Mouse (Mus musculus) CD4-positive naive resting alpha-beta T cell, adult 76 days (primary cell): ENCODE measurements around the gene Mill2. TPM values are rescaled to one million over a fixed set of nuclear protein-coding genes. Genes with fewer than 3 reads are reported as not detected.

Source experiments
- total RNA-seq: library from RNA; stranded (reverse); gene quantifications from one replicate; pipeline ENCODE4 v1.2.4, GENCODE M21; 2023

Mill2 gene
- not detected for total RNA-seq

DNA sequence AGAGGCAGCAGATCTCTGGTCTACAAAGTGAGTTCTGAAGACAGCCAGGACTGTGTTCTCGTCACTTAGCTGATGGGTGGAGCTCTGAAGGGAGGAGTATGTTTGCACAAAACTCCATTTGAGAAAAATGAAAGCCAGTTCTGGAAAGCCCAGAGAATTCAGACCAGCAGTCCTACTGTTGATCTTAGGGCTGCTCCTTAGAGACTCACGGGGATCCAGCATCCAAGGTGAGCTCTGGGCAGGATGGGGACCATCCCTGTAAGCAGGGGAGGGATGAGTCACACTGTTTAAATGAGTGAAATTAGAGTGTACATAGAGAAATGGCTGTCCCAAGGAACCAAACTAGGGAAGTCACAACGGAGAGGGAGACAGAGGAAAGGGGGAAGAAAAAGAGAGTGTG lies at the start of gene Mill2:
TSS of gene Mill2 (plus strand) at position 102 of the 400 bp plus-strand sequence.

DNA sequence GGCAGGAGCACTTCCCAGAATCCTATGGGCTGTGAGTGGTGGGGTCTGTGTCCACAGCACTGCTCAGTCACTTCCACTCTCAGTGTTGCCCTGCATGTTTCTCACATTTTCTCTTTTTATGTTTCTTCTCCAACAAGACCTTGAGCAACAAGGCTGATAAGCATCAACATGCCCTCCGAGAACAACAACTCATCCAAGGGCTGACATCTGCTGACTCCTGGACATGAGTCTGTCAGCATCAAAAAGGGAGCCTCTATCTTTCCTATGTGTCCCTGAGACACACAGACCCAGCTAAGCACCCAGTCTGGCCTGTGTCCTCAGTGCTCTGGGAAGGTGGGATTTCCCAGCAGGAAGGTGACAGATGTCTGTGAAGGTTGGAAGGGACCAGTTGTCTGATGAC lies 41.3 kb upstream of the Mill2 start, which contains the start of gene Psg19:
TSS of gene Psg19 (minus strand) at position 101 of the 400 bp plus-strand sequence.

GRCm38 (mm10) chr7:18821507-18821906 lies 18.3 kb upstream of the Mill2 start, which contains the start of gene Psg17:
Gene Psg17, minus strand, starts transcription at chr7:18821607.

DNA sequence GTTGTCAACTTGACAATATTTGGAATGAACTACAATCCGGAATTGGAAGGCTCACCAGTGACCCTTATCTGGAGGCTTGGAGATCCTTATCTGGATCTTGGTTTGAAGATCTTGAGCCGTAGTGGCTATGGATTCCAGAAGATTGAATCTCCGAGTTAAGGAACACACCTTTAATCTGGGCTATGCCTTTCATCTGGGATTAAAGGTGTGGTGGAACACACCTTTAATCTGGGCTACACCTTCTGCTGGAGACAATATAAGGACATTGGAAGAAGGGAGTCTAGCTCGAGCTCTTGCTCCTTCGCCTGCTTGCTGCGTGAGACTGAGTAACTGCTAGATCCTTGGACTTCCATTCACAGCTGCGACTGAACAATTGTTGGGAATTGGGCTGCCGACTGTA lies 31.3 kb downstream of the Mill2 start, which contains the start of gene Pglyrp1:
TSS of gene Pglyrp1 (plus strand) at position 301 of the 400 bp plus-strand sequence.

GRCm38 (mm10) chr7:18910241-18910831 lies 70.6 kb downstream of the Mill2 start, which contains the start of gene Ccdc61:
Gene Ccdc61, minus strand, starts transcription at chr7:18910415.

Other genes starting within 250 kb of the Mill2 start
- gene Psg23, start 223.5 kb upstream of the Mill2 start, total RNA-seq, result not detected
- gene Psg21, start 183.2 kb upstream of the Mill2 start, total RNA-seq, result not detected
- not detected for gene Psg20, start 153.8 kb upstream of the Mill2 start, total RNA-seq
- not detected for gene Psg22, start 121.9 kb upstream of the Mill2 start, total RNA-seq
- not detected for gene Psg19, start 41.4 kb upstream of the Mill2 start, total RNA-seq
- not detected for gene Psg17, start 18.4 kb upstream of the Mill2 start, total RNA-seq
- gene Pglyrp1, start 31.4 kb downstream of the Mill2 start, total RNA-seq, result 9.5 TPM
- gene Ccdc61, start 70.4 kb downstream of the Mill2 start, total RNA-seq, result 17.1 TPM
- not detected for gene Nova2, start 85.9 kb downstream of the Mill2 start, total RNA-seq
- gene Nanos2, start 147.4 kb downstream of the Mill2 start, total RNA-seq, result not detected
- 0.67 TPM for gene Mypop, start 151.3 kb downstream of the Mill2 start, total RNA-seq
- 25.1 TPM for gene Irf2bp1, start 164.1 kb downstream of the Mill2 start, total RNA-seq
- not detected for gene Foxa3, start 183.6 kb downstream of the Mill2 start, total RNA-seq
- 90.4 TPM for gene Sympk, start 184.4 kb downstream of the Mill2 start, total RNA-seq
- not detected for gene Rsph6a, start 214.7 kb downstream of the Mill2 start, total RNA-seq
- 1.1 TPM for gene Dmwd, start 236.3 kb downstream of the Mill2 start, total RNA-seq
- 3.8 TPM for gene Dmpk, start 243.9 kb downstream of the Mill2 start, total RNA-seq